Mouse (Mus musculus): ENCODE results near the gene Gm4881. TPM values are rescaled to one million over a fixed set of nuclear protein-coding genes. Genes with fewer than 3 reads are reported as not detected.

Gene Gm4881
- 0.55 TPM for polyA plus RNA-seq (2015; fragmentation: Illumina TruSeq; extraction: RNeasy Lipid Tissue Mini Kit (QIAGEN cat#74804); ENCODE audit: low read depth, low replicate concordance)

DNA sequence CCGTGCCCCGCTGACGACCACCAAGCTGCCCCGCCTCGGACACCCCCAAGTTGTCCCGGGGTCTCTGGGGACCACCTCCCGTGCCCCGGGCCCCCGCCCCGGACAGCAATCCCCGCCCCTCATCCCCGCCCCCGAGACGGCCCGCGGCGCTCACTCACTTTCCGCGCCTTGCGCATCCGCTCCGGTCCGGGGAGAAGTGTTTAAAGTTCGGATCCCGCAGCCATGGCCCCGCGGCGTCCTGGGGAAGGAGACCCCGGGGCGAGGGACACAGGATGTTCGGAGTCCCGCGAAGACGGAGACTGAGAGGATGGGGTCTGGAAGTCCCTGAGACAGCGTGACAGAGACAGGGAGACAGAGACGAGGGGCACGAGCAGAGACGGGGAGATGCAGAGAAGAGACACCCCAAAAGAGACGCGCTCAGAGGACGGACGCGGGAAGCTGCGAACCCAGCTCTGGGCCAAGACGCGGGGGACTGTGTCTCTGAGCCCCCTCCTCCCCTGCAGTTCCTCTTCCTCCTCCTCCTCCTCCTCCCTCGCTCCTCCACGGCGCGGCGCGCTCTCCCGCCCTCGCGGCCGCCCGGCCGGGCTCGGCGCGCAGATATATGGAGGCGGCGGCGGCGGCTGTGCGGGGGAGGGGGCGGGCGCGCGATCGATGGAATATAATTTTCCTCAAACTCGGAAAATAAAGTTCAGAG lies at the start of gene Gm4881:
Gene Gm4881 (minus strand): TSS at position 238 of the 694 bp plus-strand sequence.

GRCm38 (mm10) chr7:24971972-24972893 lies 27.9 kb upstream of the Gm4881 start, which contains the start of gene Rabac1:
Gene Rabac1, minus strand, starts transcription at chr7:24972754.

GRCm38 (mm10) chr7:24902630-24903443 lies 41.5 kb downstream of the Gm4881 start, which contains the start of gene Arhgef1:
Gene Arhgef1, plus strand, starts transcription at chr7:24902912.

GRCm38 (mm10) chr7:24897224-24897623 lies 47.1 kb downstream of the Gm4881 start, which contains the start of gene Cd79a:
Gene Cd79a, plus strand, starts transcription at chr7:24897381.

GRCm38 (mm10) chr7:24883896-24884692 lies 60.2 kb downstream of the Gm4881 start, which contains the start of gene Rps19:
Gene Rps19, plus strand, starts transcription at chr7:24884371.

Other genes with a start within 250 kb of the Gm4881 start
- gene BC049730, start 235.3 kb downstream of the Gm4881 start, polyA plus RNA-seq (2015; fragmentation: Illumina TruSeq; extraction: RNeasy Lipid Tissue Mini Kit (QIAGEN cat#74804); ENCODE audit: low read depth, low replicate concordance), result not detected
- gene Gm4763, start 217.6 kb downstream of the Gm4881 start, polyA plus RNA-seq (2015; fragmentation: Illumina TruSeq; extraction: RNeasy Lipid Tissue Mini Kit (QIAGEN cat#74804); ENCODE audit: low read depth, low replicate concordance), result not detected
- not detected for gene Cd177, start 184.2 kb downstream of the Gm4881 start, polyA plus RNA-seq (2015; fragmentation: Illumina TruSeq; extraction: RNeasy Lipid Tissue Mini Kit (QIAGEN cat#74804); ENCODE audit: low read depth, low replicate concordance)
- gene Ceacam10, start 167.3 kb downstream of the Gm4881 start, polyA plus RNA-seq (2015; fragmentation: Illumina TruSeq; extraction: RNeasy Lipid Tissue Mini Kit (QIAGEN cat#74804); ENCODE audit: low read depth, low replicate concordance), result not detected
- gene Gm9844, start 82.3 kb downstream of the Gm4881 start, polyA plus RNA-seq (2015; fragmentation: Illumina TruSeq; extraction: RNeasy Lipid Tissue Mini Kit (QIAGEN cat#74804); ENCODE audit: low read depth, low replicate concordance), result 5.7 TPM
- gene Lypd4, start 74.6 kb downstream of the Gm4881 start, polyA plus RNA-seq (2015; fragmentation: Illumina TruSeq; extraction: RNeasy Lipid Tissue Mini Kit (QIAGEN cat#74804); ENCODE audit: low read depth, low replicate concordance), result not detected
- not detected for gene Dmrtc2, start 74.4 kb downstream of the Gm4881 start, polyA plus RNA-seq (2015; fragmentation: Illumina TruSeq; extraction: RNeasy Lipid Tissue Mini Kit (QIAGEN cat#74804); ENCODE audit: low read depth, low replicate concordance)
- 828 TPM for gene Rps19, start 60.1 kb downstream of the Gm4881 start, polyA plus RNA-seq (2015; fragmentation: Illumina TruSeq; extraction: RNeasy Lipid Tissue Mini Kit (QIAGEN cat#74804); ENCODE audit: low read depth, low replicate concordance)
- not detected for gene Cd79a, start 47.1 kb downstream of the Gm4881 start, polyA plus RNA-seq (2015; fragmentation: Illumina TruSeq; extraction: RNeasy Lipid Tissue Mini Kit (QIAGEN cat#74804); ENCODE audit: low read depth, low replicate concordance)
- gene Arhgef1, start 41.6 kb downstream of the Gm4881 start, polyA plus RNA-seq (2015; fragmentation: Illumina TruSeq; extraction: RNeasy Lipid Tissue Mini Kit (QIAGEN cat#74804); ENCODE audit: low read depth, low replicate concordance), result 52.4 TPM
- 268 TPM for gene Rabac1, start 28.3 kb upstream of the Gm4881 start, polyA plus RNA-seq (2015; fragmentation: Illumina TruSeq; extraction: RNeasy Lipid Tissue Mini Kit (QIAGEN cat#74804); ENCODE audit: low read depth, low replicate concordance)
- 1,176 TPM for gene Atp1a3, start 61.5 kb upstream of the Gm4881 start, polyA plus RNA-seq (2015; fragmentation: Illumina TruSeq; extraction: RNeasy Lipid Tissue Mini Kit (QIAGEN cat#74804); ENCODE audit: low read depth, low replicate concordance)
- gene Grik5, start 127.9 kb upstream of the Gm4881 start, polyA plus RNA-seq (2015; fragmentation: Illumina TruSeq; extraction: RNeasy Lipid Tissue Mini Kit (QIAGEN cat#74804); ENCODE audit: low read depth, low replicate concordance), result 104 TPM
- gene Zfp574, start 128.1 kb upstream of the Gm4881 start, polyA plus RNA-seq (2015; fragmentation: Illumina TruSeq; extraction: RNeasy Lipid Tissue Mini Kit (QIAGEN cat#74804); ENCODE audit: low read depth, low replicate concordance), result 16.5 TPM
- 4.0 TPM for gene Pou2f2, start 235.2 kb upstream of the Gm4881 start, polyA plus RNA-seq (2015; fragmentation: Illumina TruSeq; extraction: RNeasy Lipid Tissue Mini Kit (QIAGEN cat#74804); ENCODE audit: low read depth, low replicate concordance)

Data from brain, adult 10 weeks (tissue).